Mouse (Mus musculus) neural tube, embryonic 15.5 days (tissue): Measurements from ENCODE around the gene Pdss2. TPM values are rescaled to one million over a fixed set of nuclear protein-coding genes. Genes with fewer than 3 reads are reported as not detected.

Experiments
- ATAC-seq: fragments of 200-750 bp; cut with Nextera tagmentation; 2 replicates; pipeline ENCODE4 v1.8.0; 2017; ENCODE audit warnings: mild to moderate bottlenecking, moderate TSS enrichment, moderate library complexity; ENCODE audit not compliant: low FRiP score
- H3K27ac ChIP-seq: fragments of 300-500 bp; sonication (generic); replicated peaks from 2 replicates; pipeline ENCODE4 v1.5.1; 2015; ENCODE audit warnings: mild to moderate bottlenecking, inconsistent platforms
- H3K27me3 ChIP-seq: fragments of 300-500 bp; sonication (generic); replicated peaks from 2 replicates; pipeline ENCODE4 v1.6.1; 2015; ENCODE audit warnings: inconsistent platforms
- H3K36me3 ChIP-seq: fragments of 300-500 bp; sonication (generic); 2 replicates; pipeline ENCODE4 v1.6.1; 2015; ENCODE audit warnings: inconsistent platforms
- H3K4me1 ChIP-seq: fragments of 300-500 bp; sonication (generic); 2 replicates; pipeline ENCODE4 v1.6.1; 2015; ENCODE audit warnings: inconsistent platforms
- H3K4me2 ChIP-seq: fragments of 300-500 bp; sonication (generic); 2 replicates; pipeline ENCODE4 v1.6.1; 2015; ENCODE audit warnings: inconsistent platforms, mild to moderate bottlenecking, moderate library complexity
- H3K4me3 ChIP-seq: fragments of 300-500 bp; sonication (generic); replicated peaks from 2 replicates; pipeline ENCODE4 v1.5.1; 2015; ENCODE audit warnings: mild to moderate bottlenecking, inconsistent platforms
- H3K9ac ChIP-seq: fragments of 300-500 bp; sonication (generic); replicated peaks from 2 replicates; pipeline ENCODE4 v1.6.1; 2015; ENCODE audit warnings: mild to moderate bottlenecking, inconsistent platforms
- H3K9me3 ChIP-seq: fragments of 300-500 bp; sonication (generic); replicated peaks from 2 replicates; pipeline ENCODE4 v1.6.1; 2016; ENCODE audit warnings: inconsistent platforms
- WGBS: fragments of 180-500 bp; shearing (Covaris S2); methylation state at CpG from one replicate; pipeline ENCODE4 v1.1.7; 2015; ENCODE audit warnings: mixed read lengths; 5-methylcytosine and 5-hydroxymethylcytosine counted together
- polyA plus RNA-seq: library from polyadenylated mRNA; unstranded; fragments of >200 nt; fragmentation: Nextera tagmentation; extraction: Ambion mirVana; gene quantifications from 2 replicates; pipeline ENCODE4 v1.2.1, GENCODE M21; 2015

The Pdss2 gene
- polyA plus RNA-seq, 1 experiment from 2014 or later = 16.8 TPM

DNA sequence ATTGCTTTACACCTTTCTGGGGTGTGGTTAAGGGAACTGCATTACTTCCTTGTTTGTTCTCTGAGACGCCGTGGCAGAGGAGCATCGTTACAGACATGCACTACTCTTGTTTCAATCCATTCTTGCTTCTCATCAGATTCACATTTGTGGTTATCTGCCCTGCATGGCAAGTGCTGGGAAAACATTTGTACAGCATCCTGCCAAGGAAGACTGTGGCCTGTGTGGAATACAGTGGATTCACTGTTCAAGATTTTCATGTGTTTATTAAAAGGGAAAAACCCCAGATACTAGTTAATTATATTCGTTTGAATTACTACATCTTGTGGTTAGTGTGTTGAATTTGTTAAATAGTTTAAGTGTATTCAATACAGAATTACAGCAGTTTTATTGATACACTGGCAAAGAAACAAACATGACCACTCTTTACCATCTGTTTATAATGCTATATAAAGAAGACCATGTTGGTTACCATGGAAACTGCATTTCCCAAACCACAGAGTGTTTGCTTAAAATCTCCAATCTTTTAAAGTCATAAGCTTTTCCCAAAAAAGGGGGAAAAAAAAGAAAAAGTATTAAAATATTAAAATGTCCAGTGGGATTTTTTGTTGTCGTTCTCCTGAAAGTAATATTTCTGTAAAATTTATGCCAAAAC lies 58.5 kb downstream of the Pdss2 start:
- 57% methylated on average over 5 of the region's 5 CpGs for WGBS
- Histone ChIP-seq H3K9me3 (no peaks in the 10 kb centered on the region), H3K4me3 (no peak overlapping the region), H3K27ac (peak overlapping the region; percentile 43; the same call in 1 of the 2 replicates), H3K4me1 (peaks cover 19% of the 10 kb centered on the region), H3K27me3 (no peaks in the 10 kb centered on the region), H3K9ac (no peak overlapping the region), H3K4me2 (no peak overlapping the region), H3K36me3 (no peaks in the 10 kb centered on the region)
- no peak for ATAC-seq

DNA sequence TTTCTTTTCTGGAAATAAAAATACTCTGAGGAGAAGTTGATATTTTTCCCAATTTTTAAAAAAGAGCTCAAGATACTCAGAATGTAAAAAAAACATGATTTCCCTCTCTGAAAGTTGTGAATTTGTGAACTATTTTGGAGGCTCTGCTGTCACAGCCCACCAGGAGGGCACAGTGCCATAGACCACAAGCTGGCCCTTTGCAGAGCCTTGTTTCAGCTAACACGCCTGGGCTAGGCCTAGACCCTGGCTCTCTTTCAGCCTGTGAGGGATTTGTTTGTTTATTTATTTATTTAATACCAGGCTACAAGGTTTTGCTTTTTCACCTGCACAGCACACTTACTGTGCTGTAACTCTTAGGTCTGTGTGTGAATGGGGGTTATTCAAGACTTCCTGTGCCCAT lies 64.3 kb downstream of the Pdss2 start:
- no peak overlapping the region for H3K9ac ChIP-seq
- H3K4me1 ChIP-seq = no peaks in the 10 kb centered on the region
- no peaks in the 10 kb centered on the region for H3K36me3 ChIP-seq
- no peaks in the 10 kb centered on the region for H3K9me3 ChIP-seq
- WGBS = 58% methylated on average over 1 of the region's 1 CpGs
- no peak overlapping the region for H3K4me2 ChIP-seq
- no peak for ATAC-seq
- no peak overlapping the region for H3K4me3 ChIP-seq
- no peak overlapping the region for H3K27ac ChIP-seq
- no peaks in the 10 kb centered on the region for H3K27me3 ChIP-seq

DNA sequence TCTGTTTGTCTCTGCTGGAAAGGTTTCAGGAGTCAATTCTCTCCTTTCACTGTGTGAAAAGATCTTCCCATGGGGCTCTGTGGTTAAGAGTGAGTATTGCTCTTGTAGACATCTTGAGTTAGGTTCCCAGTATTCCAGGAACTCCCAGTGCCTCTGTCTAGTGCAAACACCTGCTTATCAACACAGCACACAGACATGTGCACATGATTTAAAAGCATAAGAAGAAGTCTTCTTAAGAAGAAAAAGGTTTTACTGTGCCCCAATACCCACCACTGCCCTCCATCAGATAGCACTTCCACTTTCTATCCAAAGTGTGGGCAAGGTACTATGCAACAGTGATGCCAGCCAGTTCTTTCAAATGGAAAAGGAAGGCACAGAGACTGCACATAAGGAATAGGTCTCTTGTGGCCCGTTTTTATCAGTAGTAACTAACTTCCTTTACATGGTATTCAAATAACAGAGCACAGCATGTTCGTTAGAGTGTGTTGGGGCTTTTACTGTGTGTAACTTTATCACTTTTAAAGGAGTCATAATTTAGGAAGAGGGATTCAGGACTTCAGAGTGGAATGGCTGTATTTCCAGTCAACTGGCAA lies 69.4 kb downstream of the Pdss2 start:
- H3K27ac ChIP-seq = no peak overlapping the region
- H3K4me3 ChIP-seq = no peak overlapping the region
- H3K27me3 ChIP-seq = no peaks in the 10 kb centered on the region
- no peaks in the 10 kb centered on the region for H3K9me3 ChIP-seq
- WGBS = 57% methylated on average over 2 of the region's 2 CpGs
- H3K9ac ChIP-seq = no peak overlapping the region
- peaks cover 8% of the 10 kb centered on the region for H3K4me1 ChIP-seq
- no peak for ATAC-seq
- H3K36me3 ChIP-seq = no peaks in the 10 kb centered on the region
- H3K4me2 ChIP-seq = no peak overlapping the region

DNA sequence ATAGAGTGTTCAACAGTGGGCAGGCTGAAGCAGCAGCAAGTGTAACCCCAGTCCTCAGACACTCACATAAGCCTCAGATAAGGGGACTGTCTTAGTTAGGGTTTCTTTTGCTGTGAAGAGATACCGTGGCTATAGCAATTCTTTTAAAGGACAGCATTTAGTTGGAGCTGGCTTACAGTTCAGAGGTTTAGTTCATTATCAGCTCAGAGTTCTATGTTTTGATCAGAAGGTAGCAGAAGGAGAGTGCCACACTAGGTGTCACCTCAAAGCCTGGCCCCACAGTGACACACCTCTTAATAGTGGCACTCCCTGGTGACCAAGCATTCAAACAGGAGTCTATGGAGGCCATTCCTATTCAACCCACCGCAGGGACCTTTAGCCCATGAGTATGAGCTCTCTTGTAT lies 70.0 kb downstream of the Pdss2 start:
- no peaks in the 10 kb centered on the region for H3K27me3 ChIP-seq
- no peak overlapping the region for H3K4me2 ChIP-seq
- H3K4me3 ChIP-seq = no peak overlapping the region
- H3K27ac ChIP-seq = no peak overlapping the region
- no peaks in the 10 kb centered on the region for H3K36me3 ChIP-seq
- no peaks in the 10 kb centered on the region for H3K9me3 ChIP-seq
- no peak for ATAC-seq
- no peak overlapping the region for H3K9ac ChIP-seq
- 89% methylated on average over 2 of the region's 2 CpGs for WGBS
- peaks cover 8% of the 10 kb centered on the region for H3K4me1 ChIP-seq

DNA sequence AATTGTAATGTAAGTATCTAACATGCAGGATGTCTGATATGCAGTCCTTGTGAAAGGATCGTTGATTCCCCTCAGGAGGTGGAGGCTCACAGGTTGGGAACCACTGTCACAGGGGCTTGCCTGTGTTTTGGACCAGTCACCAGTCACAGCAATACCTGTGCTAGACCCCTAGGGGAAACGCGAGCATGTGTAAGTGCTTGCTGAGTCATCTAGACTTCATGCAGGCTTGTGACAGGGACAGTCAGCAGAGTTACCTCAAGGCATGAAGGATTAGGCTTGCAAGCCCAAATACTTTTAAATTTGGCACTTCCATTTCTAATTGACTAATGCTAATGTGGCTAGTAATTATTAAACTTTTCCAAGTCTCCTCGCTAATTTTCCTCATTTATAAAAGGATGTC lies 71.2 kb downstream of the Pdss2 start:
- WGBS = 77% methylated on average over 4 of the region's 4 CpGs
- ATAC-seq = no peak
- no peak overlapping the region for H3K4me2 ChIP-seq
- H3K9me3 ChIP-seq = no peaks in the 10 kb centered on the region
- no peak overlapping the region for H3K27ac ChIP-seq
- no peaks in the 10 kb centered on the region for H3K27me3 ChIP-seq
- no peak overlapping the region for H3K9ac ChIP-seq
- H3K36me3 ChIP-seq = no peaks in the 10 kb centered on the region
- H3K4me1 ChIP-seq = peaks cover 8% of the 10 kb centered on the region
- no peak overlapping the region for H3K4me3 ChIP-seq

DNA sequence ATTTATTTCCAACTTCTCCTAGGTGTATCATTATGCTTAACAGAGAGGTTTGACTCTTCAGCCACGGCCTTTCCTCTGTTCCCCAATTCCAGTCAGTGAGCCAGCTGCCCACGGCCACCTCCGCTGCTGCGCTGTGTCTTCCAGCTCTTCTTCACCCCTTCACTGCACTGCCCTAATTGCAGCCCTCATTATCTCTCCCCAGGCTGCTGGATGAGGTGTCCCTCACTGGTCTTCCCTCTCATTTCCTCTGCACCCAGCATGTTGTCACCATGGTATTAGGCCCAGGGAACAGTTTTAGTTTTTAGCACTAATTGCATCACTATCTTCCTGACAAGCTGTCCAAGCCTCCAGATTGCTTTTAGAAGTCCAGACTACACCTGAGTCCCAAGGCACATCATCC lies 73.0 kb downstream of the Pdss2 start:
- WGBS = 31% methylated on average over 4 of the region's 4 CpGs
- Histone ChIP-seq H3K4me1 (peaks cover 8% of the 10 kb centered on the region), H3K9ac (no peak overlapping the region), H3K36me3 (no peaks in the 10 kb centered on the region), H3K27me3 (no peaks in the 10 kb centered on the region), H3K27ac (no peak overlapping the region), H3K4me2 (no peak overlapping the region), H3K9me3 (no peaks in the 10 kb centered on the region), H3K4me3 (no peak overlapping the region)
- no peak for ATAC-seq

DNA sequence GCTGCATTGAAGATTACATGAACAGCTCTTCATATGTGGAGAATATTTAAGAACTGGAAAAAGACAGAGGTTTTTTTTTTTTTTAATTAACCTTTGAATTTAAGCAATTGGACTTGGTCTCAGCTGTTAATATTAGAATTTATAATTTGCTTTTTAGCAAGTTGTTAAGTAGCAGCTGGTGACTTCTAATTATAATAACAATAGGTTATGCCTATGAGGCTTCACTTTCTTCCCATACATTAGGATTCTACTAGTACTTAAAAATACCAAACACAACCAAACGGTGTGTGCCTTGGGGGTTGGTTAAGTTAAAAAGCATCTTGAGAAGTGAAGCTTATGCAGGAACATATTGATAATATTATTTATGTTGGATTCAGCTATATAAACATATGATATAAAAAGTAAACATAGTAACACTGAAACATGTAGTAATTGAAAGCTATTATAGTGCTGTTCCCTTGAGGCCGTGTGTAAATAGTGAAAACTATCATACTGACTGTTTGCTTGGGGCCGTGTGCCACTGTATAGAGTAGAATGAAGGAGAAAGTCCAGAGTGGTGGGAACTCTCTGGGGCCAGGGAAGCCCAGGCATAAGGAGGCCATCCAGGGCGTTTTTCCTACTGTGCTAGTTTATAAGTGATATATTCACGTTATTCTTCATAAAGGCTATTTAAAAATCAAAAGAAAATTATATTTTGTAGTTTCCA lies 87.0 kb downstream of the Pdss2 start:
- Histone ChIP-seq H3K4me3 (no peak overlapping the region), H3K4me2 (no peak overlapping the region), H3K4me1 (peaks cover 21% of the 10 kb centered on the region), H3K9me3 (no peaks in the 10 kb centered on the region), H3K27ac (no peak overlapping the region), H3K9ac (no peak overlapping the region), H3K36me3 (no peaks in the 10 kb centered on the region), H3K27me3 (no peaks in the 10 kb centered on the region)
- ATAC-seq = no peak
- WGBS = 51% methylated on average over 5 of the region's 5 CpGs

DNA sequence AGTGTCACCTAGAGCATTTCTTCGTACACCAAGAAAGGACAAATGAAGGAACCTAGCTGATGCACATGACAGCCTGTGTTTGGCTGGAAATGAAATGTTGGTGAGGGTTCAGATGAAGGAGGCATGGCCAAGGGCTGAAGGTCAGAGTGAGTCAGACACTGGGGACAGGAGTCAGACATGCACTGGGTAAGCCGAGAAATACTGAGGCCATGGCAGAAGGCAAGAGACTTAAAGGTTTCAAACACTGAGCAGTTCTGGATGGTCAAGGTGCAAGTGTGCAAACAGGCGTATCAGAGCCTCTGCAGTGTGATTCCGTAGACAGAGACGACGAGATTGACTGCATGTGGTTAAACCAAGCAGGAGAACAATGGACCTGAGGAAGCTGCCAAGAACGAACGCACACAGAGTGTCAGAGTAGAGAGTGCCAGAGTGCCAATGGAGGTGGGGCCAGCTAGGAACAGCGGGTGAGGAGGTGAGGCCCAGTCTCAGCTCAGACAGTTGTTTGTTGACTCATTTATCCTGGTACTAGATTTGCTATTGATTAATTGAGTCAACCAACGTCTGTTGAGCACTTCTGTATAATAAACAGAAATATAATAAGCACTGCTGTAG lies 89.6 kb downstream of the Pdss2 start:
- Histone ChIP-seq H3K36me3 (no peaks in the 10 kb centered on the region), H3K27ac (no peak overlapping the region), H3K4me1 (peaks cover 21% of the 10 kb centered on the region), H3K27me3 (no peaks in the 10 kb centered on the region), H3K4me3 (no peak overlapping the region), H3K9ac (no peak overlapping the region), H3K9me3 (no peaks in the 10 kb centered on the region), H3K4me2 (no peak overlapping the region)
- 0 out of 2 replicates have a peak, but pooled peaks have one; percentile 45 for ATAC-seq
- 46% methylated on average over 10 of the region's 10 CpGs for WGBS

DNA sequence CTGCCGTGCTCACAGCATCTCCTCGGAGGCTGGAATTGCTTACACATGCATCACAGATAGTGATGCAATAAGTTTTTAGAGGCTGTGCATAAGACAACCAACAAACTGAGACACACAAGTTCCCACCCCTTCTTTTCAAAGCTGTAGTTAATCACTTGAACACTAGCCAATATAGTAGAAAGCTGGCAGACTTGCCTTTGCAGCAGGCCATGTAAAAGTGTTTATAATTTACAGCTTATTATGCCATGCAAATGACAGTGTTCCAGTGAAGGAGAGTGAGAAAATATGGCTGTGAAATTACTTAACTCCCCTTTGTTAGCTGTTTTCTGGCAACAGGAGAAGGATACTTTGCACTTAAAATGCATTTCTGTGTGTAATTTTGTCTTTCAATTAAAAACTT lies 90.9 kb downstream of the Pdss2 start:
- H3K27ac ChIP-seq = no peak overlapping the region
- 37% methylated on average over 2 of the region's 2 CpGs for WGBS
- no peak overlapping the region for H3K9ac ChIP-seq
- no peaks in the 10 kb centered on the region for H3K36me3 ChIP-seq
- peaks cover 21% of the 10 kb centered on the region for H3K4me1 ChIP-seq
- no peak overlapping the region for H3K4me2 ChIP-seq
- no peak for ATAC-seq
- H3K27me3 ChIP-seq = no peaks in the 10 kb centered on the region
- no peak overlapping the region for H3K4me3 ChIP-seq
- no peaks in the 10 kb centered on the region for H3K9me3 ChIP-seq

DNA sequence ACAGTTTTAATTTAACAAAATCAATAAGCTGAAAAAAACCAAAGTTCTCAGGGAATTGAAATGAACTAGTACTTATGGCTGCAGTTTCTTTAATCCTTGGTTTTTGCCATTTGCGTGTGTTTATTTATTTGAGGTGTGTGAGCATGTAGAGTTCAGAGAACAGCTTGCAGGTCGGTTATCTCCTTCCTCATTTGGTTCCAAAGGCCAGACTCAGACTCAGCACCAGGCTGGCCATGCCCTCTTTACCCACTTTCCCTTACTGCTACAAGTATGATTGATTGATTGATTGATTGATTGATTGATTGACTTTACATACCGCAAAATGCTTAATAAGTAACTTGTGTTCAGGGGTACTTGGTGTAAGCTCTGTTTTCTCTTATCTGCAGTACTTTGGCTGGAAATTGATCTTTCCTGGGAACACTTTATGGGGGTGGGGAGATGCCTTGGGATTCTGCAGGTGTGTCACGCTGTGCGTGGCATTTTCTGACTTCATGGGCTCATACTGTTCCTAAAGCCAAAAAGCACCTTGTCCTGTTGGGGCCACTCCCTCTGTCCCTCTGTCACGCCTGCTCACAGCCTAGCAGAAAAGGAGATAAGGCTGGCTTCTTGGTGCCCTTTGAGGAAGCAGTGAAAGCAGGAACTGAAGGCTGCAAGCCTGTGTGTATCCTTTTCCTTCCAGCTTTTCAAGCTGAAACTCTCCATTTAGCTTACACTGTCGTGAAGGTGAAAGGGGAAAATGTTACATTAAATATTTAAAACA lies 91.6 kb downstream of the Pdss2 start:
- Histone ChIP-seq H3K9me3 (no peaks in the 10 kb centered on the region), H3K27me3 (no peaks in the 10 kb centered on the region), H3K9ac (no peak overlapping the region), H3K36me3 (no peaks in the 10 kb centered on the region), H3K27ac (no peak overlapping the region), H3K4me3 (no peak overlapping the region), H3K4me2 (no peak overlapping the region), H3K4me1 (peaks cover 25% of the 10 kb centered on the region)
- no peak for ATAC-seq
- WGBS = 72% methylated on average over 7 of the region's 7 CpGs

DNA sequence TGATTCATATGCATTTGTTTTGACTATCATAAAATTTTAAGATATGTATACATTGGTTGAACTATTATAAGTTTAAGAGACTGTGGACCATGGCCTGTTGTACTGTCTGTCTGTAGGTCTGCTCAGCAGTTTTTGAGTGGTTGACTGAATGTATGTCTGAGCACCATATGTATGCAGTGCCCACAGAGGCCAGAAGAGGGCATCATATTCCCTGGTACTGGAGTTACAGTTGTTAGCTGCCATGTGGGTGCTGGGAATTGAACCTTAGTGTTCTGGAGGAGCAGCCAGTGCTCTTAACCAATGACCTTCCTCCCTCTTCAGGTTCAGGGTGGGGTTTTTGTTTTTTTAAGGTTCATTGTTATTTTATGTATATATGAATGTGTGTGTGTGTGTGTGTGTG lies 93.9 kb downstream of the Pdss2 start:
- Histone ChIP-seq H3K9me3 (no peaks in the 10 kb centered on the region), H3K4me2 (no peak overlapping the region), H3K27me3 (no peaks in the 10 kb centered on the region), H3K36me3 (no peaks in the 10 kb centered on the region), H3K9ac (no peak overlapping the region), H3K4me1 (peaks cover 17% of the 10 kb centered on the region), H3K4me3 (no peak overlapping the region), H3K27ac (no peak overlapping the region)
- no peak for ATAC-seq
